Mouse (Mus musculus): ENCODE results near the gene Slc6a1.

Gene Slc6a1

DNA sequence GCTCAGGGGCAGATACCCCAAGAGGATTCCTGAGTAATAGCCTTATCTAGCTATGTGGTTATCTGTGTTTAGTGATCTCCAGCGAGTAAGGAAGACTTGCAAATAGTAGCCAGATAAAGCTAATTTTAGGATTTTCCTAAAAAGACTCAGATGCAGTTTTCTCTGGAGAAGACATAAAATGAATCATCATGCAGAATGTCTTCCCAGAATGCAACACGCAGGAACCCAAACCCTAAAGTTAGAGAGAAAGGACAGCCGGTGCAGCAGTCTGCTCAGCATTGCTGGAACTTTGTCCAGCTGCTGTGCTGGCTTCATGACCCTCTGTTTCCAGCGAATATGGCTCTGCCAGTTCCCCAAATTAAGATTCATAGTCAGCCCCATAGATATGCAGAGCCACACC lies 72.2 kb downstream of the Slc6a1 start:
- no peak for DNase-seq (ENCODE audit: low read depth, low spot score)

DNA sequence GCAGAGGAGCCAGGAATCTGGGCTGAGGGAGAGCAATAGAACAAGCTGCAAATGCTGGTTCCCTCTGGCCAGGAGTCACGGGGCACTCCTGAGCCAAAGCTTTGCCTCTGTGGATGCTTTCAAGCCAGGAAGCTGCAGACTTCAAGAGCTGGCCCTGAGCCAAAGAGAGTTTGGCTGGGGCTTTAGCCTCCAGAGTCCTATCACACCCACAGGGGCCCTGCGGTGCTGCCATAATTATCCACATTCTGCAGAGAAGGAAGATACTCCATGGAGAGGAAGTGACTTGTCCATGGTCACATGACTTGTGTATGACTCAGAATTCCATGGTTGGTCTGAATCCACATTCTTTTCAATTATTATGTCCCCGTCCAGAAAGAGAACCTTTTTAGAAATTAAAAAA lies 75.7 kb downstream of the Slc6a1 start:
- no peak for DNase-seq (ENCODE audit: low read depth, low spot score)

DNA sequence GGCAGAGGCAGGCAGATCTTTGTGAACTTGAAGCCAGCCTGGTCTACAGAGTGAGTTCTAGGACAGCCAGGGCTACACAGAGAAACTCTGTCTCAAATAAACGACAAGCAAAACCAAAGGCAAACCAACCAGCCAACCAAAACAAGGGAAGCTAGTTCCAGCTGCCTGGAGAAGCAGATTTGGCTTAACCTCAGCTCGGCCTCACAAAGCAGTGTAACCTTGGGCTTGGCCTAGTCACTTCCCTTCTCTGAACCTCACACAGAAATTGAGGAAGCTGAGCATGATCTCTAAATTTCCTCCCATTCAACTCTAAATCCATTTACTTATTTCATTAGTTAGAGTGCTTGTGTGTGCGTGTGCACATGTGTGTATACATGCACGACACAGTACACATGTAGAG lies 79.9 kb downstream of the Slc6a1 start:
- DNase-seq (ENCODE audit: low read depth, low spot score) = no peak

DNA sequence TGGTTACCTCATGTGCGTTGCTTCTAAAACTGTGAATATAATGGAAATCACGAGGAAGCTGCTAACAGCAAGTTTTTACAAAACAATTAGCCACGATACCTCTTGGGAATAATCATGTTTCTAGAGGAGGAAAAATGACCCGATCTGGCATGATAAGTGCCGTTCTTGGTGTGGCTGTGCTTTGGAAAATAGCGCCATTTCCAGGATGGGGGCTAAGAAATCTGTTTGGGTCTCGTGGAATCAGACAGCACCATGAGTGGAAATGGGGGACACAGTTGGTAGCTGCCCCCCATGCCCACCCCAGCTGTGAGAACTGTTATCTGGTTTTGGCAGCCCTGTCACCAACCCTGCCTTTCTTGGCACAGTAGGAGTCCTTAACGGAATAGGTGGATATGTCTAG lies 81.3 kb downstream of the Slc6a1 start:
- DNase-seq (ENCODE audit: low read depth, low spot score) = no peak

DNA sequence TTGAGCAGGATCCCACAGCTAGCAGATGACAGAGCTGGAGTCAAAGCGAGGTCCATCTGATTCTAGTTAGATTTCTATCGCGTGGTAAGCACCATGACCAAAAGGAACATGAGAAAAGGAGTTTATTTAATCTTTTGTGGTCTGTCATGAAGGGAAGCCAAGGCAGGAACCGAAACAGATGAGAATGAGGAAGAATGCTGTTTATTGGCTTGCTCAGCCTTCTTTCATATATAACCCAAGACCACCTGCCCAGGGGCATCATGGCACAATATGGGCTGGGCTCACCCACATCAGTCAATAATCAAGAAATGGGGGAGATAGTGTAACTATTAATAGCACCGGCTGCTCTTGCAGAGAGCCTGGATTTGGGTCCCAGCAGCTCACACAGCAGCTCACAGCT lies 82.3 kb downstream of the Slc6a1 start:
- DNase-seq (ENCODE audit: low read depth, low spot score) = no peak

DNA sequence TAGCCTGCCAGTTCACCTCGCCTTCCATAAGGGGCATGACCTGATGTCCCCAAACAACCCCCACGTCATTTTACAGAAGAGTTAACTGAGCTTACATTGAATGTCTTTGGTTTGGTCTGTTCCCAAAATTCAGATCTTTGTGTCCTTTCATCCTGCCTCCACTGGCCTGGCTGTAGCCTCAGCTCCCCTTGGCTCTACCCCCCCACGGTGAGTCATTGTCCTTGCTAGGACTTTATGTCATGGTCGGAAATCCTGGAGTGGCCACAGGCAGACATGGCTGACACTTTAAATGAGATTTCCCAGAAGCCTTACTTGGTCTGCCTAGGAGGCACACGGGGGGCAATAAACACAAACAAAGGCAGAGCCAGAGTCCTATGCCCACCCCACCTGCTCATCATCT lies 83.8 kb downstream of the Slc6a1 start:
- DNase-seq (ENCODE audit: low read depth, low spot score) = no peak
